Mouse (Mus musculus) stomach, embryonic 16.5 days (tissue): ENCODE data around the gene Rnf185. TPM values are rescaled to one million over a fixed set of nuclear protein-coding genes. Genes with fewer than 3 reads are reported as not detected.
A peak's percentile ranks its signal among the peaks of the same experiment; 100 is the strongest.

ENCODE experiments used
- ATAC-seq: fragments of 200-750 bp; cut with Nextera tagmentation; 2 replicates; pipeline ENCODE4 v1.8.0; 2017; ENCODE audit warnings: moderate number of reproducible peaks, moderate TSS enrichment; ENCODE audit not compliant: insufficient read depth, low FRiP score
- H3K27ac ChIP-seq: fragments of 300-500 bp; sonication (generic); 2 replicates; pipeline ENCODE4 v1.5.1; 2014; ENCODE audit warnings: low read length
- H3K27me3 ChIP-seq: fragments of 300-500 bp; sonication (generic); 2 replicates; pipeline ENCODE4 v1.6.1; 2014; ENCODE audit warnings: low read length, control low read depth, mixed read lengths; ENCODE audit not compliant: control insufficient read depth, insufficient read depth
- H3K36me3 ChIP-seq: fragments of 300-500 bp; sonication (generic); 2 replicates; pipeline ENCODE4 v1.6.1; 2014; ENCODE audit warnings: low read length; ENCODE audit not compliant: control insufficient read depth, insufficient read depth
- H3K4me1 ChIP-seq: fragments of 300-500 bp; sonication (generic); 2 replicates; pipeline ENCODE4 v1.6.1; 2014; ENCODE audit warnings: low read length, control low read depth, mixed read lengths; ENCODE audit not compliant: control insufficient read depth, insufficient read depth
- H3K4me2 ChIP-seq: fragments of 300-500 bp; sonication (generic); 2 replicates; pipeline ENCODE4 v1.6.1; 2014; ENCODE audit warnings: low read depth, low read length, mixed read lengths
- H3K4me3 ChIP-seq: fragments of 300-500 bp; sonication (generic); replicated peaks from 2 replicates; pipeline ENCODE4 v1.5.1; 2014; ENCODE audit warnings: mild to moderate bottlenecking, low read length
- H3K9ac ChIP-seq: fragments of 300-500 bp; sonication (generic); 2 replicates; pipeline ENCODE4 v1.6.1; 2014; ENCODE audit warnings: low read length
- H3K9me3 ChIP-seq: fragments of 300-500 bp; sonication (generic); replicated peaks from 2 replicates; pipeline ENCODE4 v1.6.1; 2016; ENCODE audit warnings: low read length, control low read depth; ENCODE audit not compliant: control insufficient read depth
- WGBS: fragments of 180-500 bp; shearing (Covaris S2); extraction: QIAGEN DNeasy Blood & Tissue Kit; methylation state at CpG from one replicate; pipeline ENCODE4 v1.1.7; 2014; 5-methylcytosine and 5-hydroxymethylcytosine counted together
- polyA plus RNA-seq: library from polyadenylated mRNA; unstranded; fragments of >200 nt; fragmentation: Nextera tagmentation; extraction: Ambion mirVana; gene quantifications from 2 replicates; pipeline ENCODE4 v1.2.1, GENCODE M21; 2015

The Rnf185 gene
- polyA plus RNA-seq, 1 experiment from 2014 or later, result 30.7 TPM

- WGBS, result 76% methylated on average over 5 of the region's 5 CpGs
- Histone ChIP-seq H3K9ac (no peak overlapping the region), H3K36me3 (0 out of 2 replicates have a peak, but pooled peaks cover 3% of the 10 kb centered on the region), H3K27me3 (no peaks in the 10 kb centered on the region), H3K4me2 (no peak overlapping the region), H3K9me3 (no peaks in the 10 kb centered on the region), H3K27ac (no peak overlapping the region), H3K4me1 (peaks cover 16% of the 10 kb centered on the region; the same call in 1 of the 2 replicates), H3K4me3 (no peak overlapping the region)
- ATAC-seq, result no peak
Measured at GRCm38 (mm10) chr11:3394520-3394919, 57.6 kb downstream of the Rnf185 start.

- H3K9me3 ChIP-seq, result no peaks in the 10 kb centered on the region
- no peaks in the 10 kb centered on the region for H3K27me3 ChIP-seq
- H3K4me3 ChIP-seq, result no peak overlapping the region
- peaks cover 13% of the 10 kb centered on the region; the same call in 1 of the 2 replicates for H3K4me1 ChIP-seq
- H3K4me2 ChIP-seq, result no peak overlapping the region
- peak overlapping the region; percentile 20; the same call in 1 of the 2 replicates for H3K27ac ChIP-seq
- 0 out of 2 replicates have a peak overlapping the region, but pooled peaks have one; percentile 3 for H3K9ac ChIP-seq
- 69% methylated on average over 8 of the region's 8 CpGs for WGBS
- no peak for ATAC-seq
- 0 out of 2 replicates have a peak, but pooled peaks cover 3% of the 10 kb centered on the region for H3K36me3 ChIP-seq
Measured at GRCm38 (mm10) chr11:3392526-3392925, 59.6 kb downstream of the Rnf185 start.

- no peaks in the 10 kb centered on the region for H3K9me3 ChIP-seq
- no peak overlapping the region for H3K4me3 ChIP-seq
- H3K27me3 ChIP-seq, result no peaks in the 10 kb centered on the region
- H3K27ac ChIP-seq, result peak overlapping the region; percentile 80
- peaks cover 17% of the 10 kb centered on the region; the same call in 1 of the 2 replicates for H3K4me1 ChIP-seq
- H3K36me3 ChIP-seq, result 0 out of 2 replicates have a peak, but pooled peaks cover 3% of the 10 kb centered on the region
- peak; percentile 47; the same call in 1 of the 2 replicates for ATAC-seq
- no peak overlapping the region for H3K4me2 ChIP-seq
- no peak overlapping the region for H3K9ac ChIP-seq
- 67% methylated on average over 5 of the region's 5 CpGs for WGBS
Measured at GRCm38 (mm10) chr11:3390789-3391188, 61.4 kb downstream of the Rnf185 start.

- H3K36me3 ChIP-seq, result no peaks in the 10 kb centered on the region
- no peaks in the 10 kb centered on the region for H3K27me3 ChIP-seq
- no peak overlapping the region for H3K9ac ChIP-seq
- peak overlapping the region; percentile 80; the same call in 1 of the 2 replicates for H3K27ac ChIP-seq
- peaks cover 17% of the 10 kb centered on the region; the same call in 1 of the 2 replicates for H3K4me1 ChIP-seq
- WGBS, result 76% methylated on average over 5 of the region's 5 CpGs
- H3K4me2 ChIP-seq, result no peak overlapping the region
- ATAC-seq, result no peak
- no peak overlapping the region for H3K4me3 ChIP-seq
- H3K9me3 ChIP-seq, result no peaks in the 10 kb centered on the region
Measured at GRCm38 (mm10) chr11:3389996-3390395, 62.2 kb downstream of the Rnf185 start.

- Histone ChIP-seq H3K36me3 (no peaks in the 10 kb centered on the region), H3K9ac (no peak overlapping the region), H3K4me3 (no peak overlapping the region), H3K27ac (peak overlapping the region; percentile 49), H3K4me2 (no peak overlapping the region), H3K4me1 (peaks cover 12% of the 10 kb centered on the region; the same call in 1 of the 2 replicates), H3K9me3 (no peaks in the 10 kb centered on the region), H3K27me3 (no peaks in the 10 kb centered on the region)
- peak; percentile 32; the same call in 1 of the 2 replicates for ATAC-seq
- 64% methylated on average over 6 of the region's 6 CpGs for WGBS
Measured at GRCm38 (mm10) chr11:3387482-3388196, 64.5 kb downstream of the Rnf185 start.

- H3K9ac ChIP-seq, result no peak overlapping the region
- peak; percentile 70; the same call in 1 of the 2 replicates for ATAC-seq
Measured at GRCm38 (mm10) chr11:3386941-3387368, 65.2 kb downstream of the Rnf185 start.

GRCm38 (mm10) chr11:3382602-3383594 lies 69.3 kb downstream of the Rnf185 start:
- Histone ChIP-seq H3K36me3 (no peaks in the 10 kb centered on the region), H3K27ac (no peak overlapping the region), H3K4me2 (no peak overlapping the region), H3K4me3 (no peak overlapping the region), H3K9me3 (no peaks in the 10 kb centered on the region), H3K4me1 (peaks cover 3% of the 10 kb centered on the region), H3K27me3 (no peaks in the 10 kb centered on the region), H3K9ac (no peak overlapping the region)
- no peak for ATAC-seq
- 79% methylated on average over 5 of the region's 5 CpGs for WGBS

More at GRCm38 (mm10) chr11:3386941-3387368, 65.2 kb downstream of the Rnf185 start:
- Histone ChIP-seq H3K4me3 (no peak overlapping the region), H3K9me3 (no peaks in the 10 kb centered on the region), H3K27me3 (no peaks in the 10 kb centered on the region), H3K4me2 (no peak overlapping the region), H3K4me1 (peaks cover 12% of the 10 kb centered on the region; the same call in 1 of the 2 replicates), H3K27ac (peak overlapping the region; percentile 49; the same call in 1 of the 2 replicates), H3K36me3 (no peaks in the 10 kb centered on the region)
- 22% methylated on average over 4 of the region's 4 CpGs for WGBS

GRCm38 (mm10) chr11:3381148-3381814 lies 70.9 kb downstream of the Rnf185 start:
- no peak for ATAC-seq
- 66% methylated on average over 6 of the region's 6 CpGs for WGBS
- H3K27ac ChIP-seq, result no peak overlapping the region
- H3K4me3 ChIP-seq, result no peak overlapping the region
- no peaks in the 10 kb centered on the region for H3K9me3 ChIP-seq
- H3K9ac ChIP-seq, result no peak overlapping the region
- H3K4me2 ChIP-seq, result no peak overlapping the region
- H3K4me1 ChIP-seq, result no peaks in the 10 kb centered on the region; the same call in none of the 2 replicates
- H3K27me3 ChIP-seq, result no peaks in the 10 kb centered on the region
- no peaks in the 10 kb centered on the region for H3K36me3 ChIP-seq
